Mouse (Mus musculus): ENCODE results near the gene Asb13. TPM values are rescaled to one million over a fixed set of nuclear protein-coding genes. Genes with fewer than 3 reads are reported as not detected.

Gene Asb13
- polyA plus RNA-seq, 2 experiments: 8.4 to 13.6 TPM

DNA sequence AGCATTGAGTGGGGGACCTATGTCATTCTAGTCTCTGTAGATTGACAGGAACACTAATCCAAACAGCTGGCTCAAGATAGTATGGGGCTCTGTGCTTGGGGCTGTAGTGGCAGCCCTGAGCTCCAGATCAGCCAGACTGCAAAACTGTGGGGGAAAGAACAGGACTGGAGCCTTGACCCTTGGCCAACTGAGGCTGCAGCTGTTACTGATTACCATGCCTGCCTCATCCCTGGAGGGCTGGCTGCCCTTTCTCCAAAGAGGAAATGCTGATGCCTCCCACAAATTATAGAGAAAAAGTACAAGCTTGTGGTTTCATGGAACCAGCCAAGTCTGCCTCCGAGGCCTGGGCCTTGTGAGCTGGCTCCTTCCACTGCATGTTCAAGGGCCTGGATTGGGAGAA, 36.2 kb downstream of the Asb13 start:
- Histone ChIP-seq H3K9ac (ENCODE audit: low read depth, low read length, severe bottlenecking) (no peak overlapping the region), H3K4me1 (ENCODE audit: control insufficient read depth, insufficient read depth, low read length) (peaks cover 19% of the 10 kb centered on the region), H3K36me3 (ENCODE audit: control insufficient read depth, insufficient read depth, low read length) (no peaks in the 10 kb centered on the region), H3K27ac (replicated peaks; ENCODE audit: low read depth, low read length) (no peak overlapping the region), H3K9me3 (ENCODE audit: control insufficient read depth, low read length) (no peaks in the 10 kb centered on the region), H3K4me2 (replicated peaks; ENCODE audit: low read depth, low read length, severe bottlenecking) (no peak overlapping the region), H3K4me3 (replicated peaks; ENCODE audit: low read length) (no peak overlapping the region), H3K27me3 (ENCODE audit: control insufficient read depth, insufficient read depth, low read length) (no peaks in the 10 kb centered on the region)
- DNase-seq (ENCODE audit: low spot score) (peak; percentile 85), ATAC-seq (ENCODE audit: low FRiP score, low read depth) (peak; percentile 48; the same call in 1 of the 2 replicates)
- no peak for TF ChIP-seq POLR2A (IDR thresholded peaks at IDR 0.05; ENCODE audit: borderline replicate concordance, extremely low read depth, insufficient read depth, insufficient read length)
- 33% methylated on average over 1 of the region's 1 CpGs for WGBS

DNA sequence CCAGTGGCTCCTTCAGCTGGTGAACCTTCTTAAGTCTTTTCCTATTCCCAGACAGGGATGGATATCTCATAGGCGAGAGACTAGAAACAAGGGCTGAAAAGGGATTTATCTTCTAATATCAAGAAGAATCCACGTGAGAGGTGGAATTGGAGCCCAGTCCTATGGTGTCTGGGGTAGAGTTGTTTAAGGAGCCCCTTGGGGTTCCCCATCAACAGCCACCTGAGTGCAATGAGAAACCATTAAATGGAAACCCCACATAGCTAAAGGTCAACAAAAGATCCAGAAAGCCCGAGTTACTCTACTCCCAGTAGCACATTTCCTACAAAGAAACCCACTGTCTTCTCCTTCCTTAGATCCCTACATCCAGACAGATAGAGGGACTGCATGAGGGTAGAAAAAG, 39.3 kb downstream of the Asb13 start:
- TF ChIP-seq POLR2A (IDR thresholded peaks at IDR 0.05; ENCODE audit: borderline replicate concordance, extremely low read depth, insufficient read depth, insufficient read length): no peak
- Histone ChIP-seq H3K4me1 (ENCODE audit: control insufficient read depth, insufficient read depth, low read length) (peaks cover 19% of the 10 kb centered on the region), H3K9ac (ENCODE audit: low read depth, low read length, severe bottlenecking) (no peak overlapping the region), H3K4me3 (replicated peaks; ENCODE audit: low read length) (no peak overlapping the region), H3K9me3 (ENCODE audit: control insufficient read depth, low read length) (no peaks in the 10 kb centered on the region), H3K27ac (replicated peaks; ENCODE audit: low read depth, low read length) (peak overlapping the region; percentile 22), H3K36me3 (ENCODE audit: control insufficient read depth, insufficient read depth, low read length) (no peaks in the 10 kb centered on the region), H3K4me2 (replicated peaks; ENCODE audit: low read depth, low read length, severe bottlenecking) (no peak overlapping the region), H3K27me3 (ENCODE audit: control insufficient read depth, insufficient read depth, low read length) (no peaks in the 10 kb centered on the region)
- ATAC-seq (ENCODE audit: low FRiP score, low read depth) (peak; percentile 5; the same call in 1 of the 2 replicates), DNase-seq (ENCODE audit: low spot score) (no peak)
- 60% methylated on average over 3 of the region's 3 CpGs for WGBS

DNA sequence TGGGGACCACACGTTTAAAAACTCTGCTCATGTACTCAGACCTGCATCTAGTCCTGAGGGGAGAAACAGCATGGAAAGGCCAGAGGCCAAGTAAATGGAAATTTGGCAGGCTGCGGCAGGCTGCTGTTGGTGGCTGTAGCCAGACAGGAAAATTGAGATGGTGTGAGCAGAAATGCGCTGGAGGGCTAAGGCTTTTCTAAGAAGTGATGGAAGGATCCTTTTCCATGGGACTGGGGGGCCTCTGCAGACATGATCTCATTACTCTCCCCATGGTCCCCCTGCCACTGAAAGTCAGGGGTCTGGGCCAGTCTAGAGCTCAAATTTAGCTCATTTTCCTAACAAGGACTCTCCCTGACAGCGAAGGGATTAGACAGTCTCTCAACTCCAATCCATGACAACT, 39.8 kb downstream of the Asb13 start:
- Histone ChIP-seq H3K4me1 (ENCODE audit: control insufficient read depth, insufficient read depth, low read length) (peaks cover 19% of the 10 kb centered on the region), H3K27me3 (ENCODE audit: control insufficient read depth, insufficient read depth, low read length) (no peaks in the 10 kb centered on the region), H3K27ac (replicated peaks; ENCODE audit: low read depth, low read length) (peak overlapping the region; percentile 57), H3K9ac (ENCODE audit: low read depth, low read length, severe bottlenecking) (no peak overlapping the region), H3K4me3 (replicated peaks; ENCODE audit: low read length) (no peak overlapping the region), H3K9me3 (ENCODE audit: control insufficient read depth, low read length) (no peaks in the 10 kb centered on the region), H3K36me3 (ENCODE audit: control insufficient read depth, insufficient read depth, low read length) (no peaks in the 10 kb centered on the region), H3K4me2 (replicated peaks; ENCODE audit: low read depth, low read length, severe bottlenecking) (no peak overlapping the region)
- DNase-seq (ENCODE audit: low spot score) (peak; percentile 81), ATAC-seq (ENCODE audit: low FRiP score, low read depth) (peak; percentile 69)
- TF ChIP-seq POLR2A (IDR thresholded peaks at IDR 0.05; ENCODE audit: borderline replicate concordance, extremely low read depth, insufficient read depth, insufficient read length): no peak
- WGBS: 51% methylated on average over 4 of the region's 4 CpGs

DNA sequence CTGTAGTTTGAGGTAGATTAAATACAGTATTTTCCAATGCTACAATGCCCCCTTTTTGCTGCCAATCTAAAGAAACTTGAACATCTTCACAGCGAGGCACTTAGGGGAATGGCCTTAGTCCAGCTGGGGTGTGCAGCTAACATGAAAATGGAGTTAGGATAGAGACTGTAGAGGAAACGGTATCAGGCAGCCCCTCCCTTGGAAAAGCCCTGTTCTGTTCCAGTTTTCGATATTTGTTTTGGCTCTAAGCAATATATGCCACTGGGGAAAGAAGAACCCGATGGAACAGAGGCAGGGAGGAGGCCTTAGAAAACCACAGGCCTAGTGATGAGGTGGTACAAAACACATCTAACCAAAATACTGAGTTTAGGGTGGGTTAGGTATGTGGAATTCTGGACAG, 42.0 kb downstream of the Asb13 start:
- Histone ChIP-seq H3K4me1 (ENCODE audit: control insufficient read depth, insufficient read depth, low read length) (peaks cover 7% of the 10 kb centered on the region), H3K27me3 (ENCODE audit: control insufficient read depth, insufficient read depth, low read length) (no peaks in the 10 kb centered on the region), H3K27ac (replicated peaks; ENCODE audit: low read depth, low read length) (no peak overlapping the region), H3K9ac (ENCODE audit: low read depth, low read length, severe bottlenecking) (no peak overlapping the region), H3K4me3 (replicated peaks; ENCODE audit: low read length) (no peak overlapping the region), H3K36me3 (ENCODE audit: control insufficient read depth, insufficient read depth, low read length) (no peaks in the 10 kb centered on the region), H3K9me3 (ENCODE audit: control insufficient read depth, low read length) (no peaks in the 10 kb centered on the region), H3K4me2 (replicated peaks; ENCODE audit: low read depth, low read length, severe bottlenecking) (no peak overlapping the region)
- DNase-seq (ENCODE audit: low spot score) (peak; percentile 15), ATAC-seq (ENCODE audit: low FRiP score, low read depth) (no peak)
- 72% methylated on average over 4 of the region's 4 CpGs for WGBS
- no peak for TF ChIP-seq POLR2A (IDR thresholded peaks at IDR 0.05; ENCODE audit: borderline replicate concordance, extremely low read depth, insufficient read depth, insufficient read length)

DNA sequence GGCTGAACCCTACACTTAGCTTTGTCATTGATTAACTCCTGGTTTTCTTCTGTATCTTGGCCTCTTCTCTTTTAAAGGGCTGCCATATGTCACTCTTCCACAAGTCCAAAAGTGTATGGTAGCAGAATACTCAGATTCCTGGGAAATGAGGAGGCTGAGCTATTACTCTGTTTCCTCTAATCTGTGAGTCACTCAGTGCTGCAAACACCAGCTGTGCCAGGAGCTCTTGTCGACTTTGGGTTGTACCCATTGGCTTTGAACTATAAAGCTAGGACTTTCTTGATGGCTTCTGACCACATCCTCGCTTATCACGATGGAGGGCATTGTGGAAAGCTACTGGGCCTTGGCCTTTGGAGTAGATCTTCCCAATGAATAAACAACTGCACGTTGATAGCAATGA, 45.3 kb downstream of the Asb13 start:
- H3K36me3 ChIP-seq (ENCODE audit: control insufficient read depth, insufficient read depth, low read length): no peaks in the 10 kb centered on the region
- H3K9me3 ChIP-seq (ENCODE audit: control insufficient read depth, low read length): 0 out of 2 replicates have a peak, but pooled peaks cover 3% of the 10 kb centered on the region
- TF ChIP-seq POLR2A (IDR thresholded peaks at IDR 0.05; ENCODE audit: borderline replicate concordance, extremely low read depth, insufficient read depth, insufficient read length): no peak
- no peak overlapping the region for H3K4me2 ChIP-seq (replicated peaks; ENCODE audit: low read depth, low read length, severe bottlenecking)
- H3K4me3 ChIP-seq (replicated peaks; ENCODE audit: low read length): no peak overlapping the region
- H3K27ac ChIP-seq (replicated peaks; ENCODE audit: low read depth, low read length): no peak overlapping the region
- H3K4me1 ChIP-seq (ENCODE audit: control insufficient read depth, insufficient read depth, low read length): peaks cover 3% of the 10 kb centered on the region
- no peak for DNase-seq (ENCODE audit: low spot score)
- no peak for ATAC-seq (ENCODE audit: low FRiP score, low read depth)
- no peaks in the 10 kb centered on the region for H3K27me3 ChIP-seq (ENCODE audit: control insufficient read depth, insufficient read depth, low read length)
- 81% methylated on average over 4 of the region's 4 CpGs for WGBS
- H3K9ac ChIP-seq (ENCODE audit: low read depth, low read length, severe bottlenecking): no peak overlapping the region

DNA sequence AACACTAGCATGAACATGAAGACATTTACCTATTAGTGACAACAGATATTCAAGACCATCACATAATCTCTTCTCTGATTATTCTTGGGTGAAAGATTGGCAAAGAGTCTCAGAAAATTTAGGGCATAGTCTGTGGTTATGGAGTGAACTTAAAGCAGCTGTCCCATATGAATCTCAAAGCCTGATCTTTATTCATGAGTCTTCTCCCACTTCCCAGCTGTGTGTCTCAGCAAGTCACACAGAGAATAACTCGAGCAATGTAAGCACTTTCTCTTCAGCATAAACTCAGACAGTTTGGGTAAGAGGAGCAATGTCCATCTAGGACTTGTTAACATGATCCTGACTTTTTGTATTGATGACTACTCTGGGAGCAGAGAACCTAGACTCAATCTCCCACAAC, 52.5 kb downstream of the Asb13 start:
- 67% methylated on average over 1 of the region's 1 CpGs for WGBS
- no peak overlapping the region for H3K4me2 ChIP-seq (replicated peaks; ENCODE audit: low read depth, low read length, severe bottlenecking)
- no peak for TF ChIP-seq POLR2A (IDR thresholded peaks at IDR 0.05; ENCODE audit: borderline replicate concordance, extremely low read depth, insufficient read depth, insufficient read length)
- DNase-seq (ENCODE audit: low spot score) (no peak), ATAC-seq (ENCODE audit: low FRiP score, low read depth) (no peak)
- no peaks in the 10 kb centered on the region for H3K36me3 ChIP-seq (ENCODE audit: control insufficient read depth, insufficient read depth, low read length)
- H3K27me3 ChIP-seq (ENCODE audit: control insufficient read depth, insufficient read depth, low read length): no peaks in the 10 kb centered on the region
- H3K4me3 ChIP-seq (replicated peaks; ENCODE audit: low read length): no peak overlapping the region
- H3K9me3 ChIP-seq (ENCODE audit: control insufficient read depth, low read length): 0 out of 2 replicates have a peak, but pooled peaks cover 3% of the 10 kb centered on the region
- H3K27ac ChIP-seq (replicated peaks; ENCODE audit: low read depth, low read length): no peak overlapping the region
- no peaks in the 10 kb centered on the region for H3K4me1 ChIP-seq (ENCODE audit: control insufficient read depth, insufficient read depth, low read length)
- no peak overlapping the region for H3K9ac ChIP-seq (ENCODE audit: low read depth, low read length, severe bottlenecking)
